Mouse (Mus musculus): Measurements from ENCODE around the gene Msi2. TPM values are rescaled to one million over a fixed set of nuclear protein-coding genes. Genes with fewer than 3 reads are reported as not detected.

Msi2 gene
- polyA plus RNA-seq, 1 experiment: 6.7 TPM

- WGBS: 82% methylated on average over 7 of the region's 7 CpGs
- DNase-seq (ENCODE audit: low read depth, low spot score): no peak
Observed at GRCm38 (mm10) chr11:88645821-88646220, 72.5 kb downstream of the Msi2 start.

GRCm38 (mm10) chr11:88644719-88645118, 73.6 kb downstream of the Msi2 start:
- no peak for DNase-seq (ENCODE audit: low read depth, low spot score)
- WGBS: 85% methylated on average over 7 of the region's 7 CpGs

- no peak for DNase-seq (ENCODE audit: low read depth, low spot score)
- WGBS: 73% methylated on average over 4 of the region's 4 CpGs
Observed at GRCm38 (mm10) chr11:88639862-88640261, 78.5 kb downstream of the Msi2 start.

- 84% methylated on average over 6 of the region's 6 CpGs for WGBS
- DNase-seq (ENCODE audit: low read depth, low spot score): no peak
Observed at GRCm38 (mm10) chr11:88638936-88639542, 79.3 kb downstream of the Msi2 start.

GRCm38 (mm10) chr11:88638254-88638653, 80.1 kb downstream of the Msi2 start:
- WGBS: 57% methylated on average over 2 of the region's 2 CpGs
- no peak for DNase-seq (ENCODE audit: low read depth, low spot score)

- DNase-seq (ENCODE audit: low read depth, low spot score): no peak
- 76% methylated on average over 6 of the region's 6 CpGs for WGBS
Observed at GRCm38 (mm10) chr11:88636934-88637333, 81.4 kb downstream of the Msi2 start.

GRCm38 (mm10) chr11:88636319-88636718, 82.0 kb downstream of the Msi2 start:
- no peak for DNase-seq (ENCODE audit: low read depth, low spot score)
- 72% methylated on average over 5 of the region's 5 CpGs for WGBS

- no peak for DNase-seq (ENCODE audit: low read depth, low spot score)
- WGBS: 20% methylated on average over 1 of the region's 1 CpGs
Observed at GRCm38 (mm10) chr11:88634627-88635026, 83.7 kb downstream of the Msi2 start.

GRCm38 (mm10) chr11:88631932-88632230, 86.4 kb downstream of the Msi2 start:
- DNase-seq (ENCODE audit: low read depth, low spot score): no peak
- WGBS: 87% methylated on average over 3 of the region's 3 CpGs

- WGBS: 86% methylated on average over 8 of the region's 8 CpGs
- no peak for DNase-seq (ENCODE audit: low read depth, low spot score)
Observed at GRCm38 (mm10) chr11:88631084-88631931, 87.0 kb downstream of the Msi2 start.

- 67% methylated on average over 4 of the region's 4 CpGs for WGBS
- no peak for DNase-seq (ENCODE audit: low read depth, low spot score)
Observed at GRCm38 (mm10) chr11:88629619-88630018, 88.7 kb downstream of the Msi2 start.

GRCm38 (mm10) chr11:88629165-88629564, 89.1 kb downstream of the Msi2 start:
- no peak for DNase-seq (ENCODE audit: low read depth, low spot score)
- 53% methylated on average over 4 of the region's 4 CpGs for WGBS

- 27% methylated on average over 3 of the region's 3 CpGs for WGBS
- no peak for DNase-seq (ENCODE audit: low read depth, low spot score)
Observed at GRCm38 (mm10) chr11:88628676-88629075, 89.6 kb downstream of the Msi2 start.

GRCm38 (mm10) chr11:88627327-88627726, 91.0 kb downstream of the Msi2 start:
- WGBS: 68% methylated on average over 7 of the region's 7 CpGs
- DNase-seq (ENCODE audit: low read depth, low spot score): no peak

- 50% methylated on average over 8 of the region's 8 CpGs for WGBS
- DNase-seq (ENCODE audit: low read depth, low spot score): no peak
Observed at GRCm38 (mm10) chr11:88626576-88626975, 91.7 kb downstream of the Msi2 start.

GRCm38 (mm10) chr11:88626061-88626460, 92.3 kb downstream of the Msi2 start:
- no peak for DNase-seq (ENCODE audit: low read depth, low spot score)
- WGBS: 88% methylated on average over 9 of the region's 9 CpGs

- DNase-seq (ENCODE audit: low read depth, low spot score): no peak
- WGBS: 62% methylated on average over 14 of the region's 14 CpGs
Observed at GRCm38 (mm10) chr11:88625063-88625462, 93.2 kb downstream of the Msi2 start.

- 67% methylated on average over 6 of the region's 6 CpGs for WGBS
Observed at GRCm38 (mm10) chr11:88624627-88625026, 93.7 kb downstream of the Msi2 start.

GRCm38 (mm10) chr11:88623671-88624070, 94.6 kb downstream of the Msi2 start:
- 54% methylated on average over 6 of the region's 6 CpGs for WGBS
- no peak for DNase-seq (ENCODE audit: low read depth, low spot score)

More at GRCm38 (mm10) chr11:88624627-88625026, 93.7 kb downstream of the Msi2 start:
- DNase-seq (ENCODE audit: low read depth, low spot score): no peak

GRCm38 (mm10) chr11:88622496-88622895, 95.8 kb downstream of the Msi2 start:
- 58% methylated on average over 6 of the region's 6 CpGs for WGBS
- DNase-seq (ENCODE audit: low read depth, low spot score): no peak

- 90% methylated on average over 4 of the region's 4 CpGs for WGBS
- no peak for DNase-seq (ENCODE audit: low read depth, low spot score)
Observed at GRCm38 (mm10) chr11:88621789-88622188, 96.5 kb downstream of the Msi2 start.
